Mouse (Mus musculus) fat pad, adult 2 months (tissue): ENCODE data around the gene Dgkh.

Experiments
- DNase-seq: peaks from one replicate; pipeline ENCODE4 v3.0.0-alpha.2; 2011; ENCODE audit warnings: low read depth, low spot score; ENCODE audit errors: extremely low read depth

Gene Dgkh

GRCm38 (mm10) chr14:78539821-78540220, 192.8 kb downstream of the Dgkh start:
- no peak for DNase-seq

DNA sequence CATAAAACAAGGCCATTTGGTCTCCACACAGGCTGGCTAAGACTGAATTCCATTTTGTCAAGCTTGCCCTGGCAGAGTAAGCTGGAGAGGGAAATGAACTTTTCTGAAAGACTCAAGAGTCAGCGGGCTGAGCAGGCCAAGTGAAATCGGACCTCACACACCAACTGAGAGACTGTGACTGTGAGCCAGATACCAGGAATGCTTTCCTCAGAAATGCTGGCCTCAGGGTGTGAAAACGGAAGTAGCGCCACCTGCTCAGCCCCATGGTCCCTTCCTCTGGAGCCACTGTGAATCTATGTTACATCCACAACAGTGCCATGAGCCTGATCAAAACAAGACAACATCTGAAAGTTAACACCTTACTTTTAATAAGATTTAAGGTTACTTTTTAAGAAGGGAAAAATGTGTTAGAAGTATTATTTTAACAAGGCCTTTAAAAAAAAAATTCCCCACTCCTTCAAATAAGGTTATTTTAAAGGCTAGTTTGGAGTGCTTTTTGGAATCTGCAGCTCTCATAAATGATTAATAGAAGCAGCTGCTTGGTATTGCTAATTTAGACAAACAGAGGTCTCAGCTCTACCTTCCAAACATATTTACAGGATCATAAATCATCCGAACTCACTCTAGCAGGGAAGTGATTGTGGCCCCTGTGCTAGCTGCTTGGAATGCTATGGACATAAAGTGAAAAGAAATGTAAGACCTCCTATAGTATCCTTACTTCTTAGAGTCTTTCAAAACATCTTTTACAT, 193.8 kb downstream of the Dgkh start:
- no peak for DNase-seq

GRCm38 (mm10) chr14:78537551-78537950, 195.0 kb downstream of the Dgkh start:
- no peak for DNase-seq

- no peak for DNase-seq
These were observed 196.1 kb downstream of the Dgkh start, which contains the start of gene Akap11 for GRCm38 (mm10) chr14:78536281-78537165. Akap11 (minus strand) TSS chr14:78536808.

DNA sequence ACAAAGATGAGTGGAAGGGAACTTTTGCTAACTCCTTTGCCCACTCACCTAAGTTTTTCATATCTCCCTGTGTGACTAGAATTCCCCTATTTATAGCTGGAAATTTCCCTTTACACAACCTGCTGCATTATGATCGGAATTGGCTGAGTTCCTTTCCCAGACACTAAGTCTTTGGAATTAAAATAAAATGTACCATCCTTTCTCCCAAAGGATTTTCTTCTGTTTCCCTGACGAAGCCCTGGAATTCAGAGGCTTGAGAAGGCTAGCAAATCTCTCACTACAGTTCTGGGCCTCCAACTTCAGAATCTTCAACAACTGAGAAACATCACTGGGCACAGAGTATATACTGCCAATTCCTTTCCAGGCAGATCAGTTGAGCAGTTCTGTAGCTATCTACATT, 197.2 kb downstream of the Dgkh start:
- no peak for DNase-seq

GRCm38 (mm10) chr14:78534651-78535050, 197.9 kb downstream of the Dgkh start:
- no peak for DNase-seq

GRCm38 (mm10) chr14:78533701-78534100, 198.9 kb downstream of the Dgkh start:
- no peak for DNase-seq

DNA sequence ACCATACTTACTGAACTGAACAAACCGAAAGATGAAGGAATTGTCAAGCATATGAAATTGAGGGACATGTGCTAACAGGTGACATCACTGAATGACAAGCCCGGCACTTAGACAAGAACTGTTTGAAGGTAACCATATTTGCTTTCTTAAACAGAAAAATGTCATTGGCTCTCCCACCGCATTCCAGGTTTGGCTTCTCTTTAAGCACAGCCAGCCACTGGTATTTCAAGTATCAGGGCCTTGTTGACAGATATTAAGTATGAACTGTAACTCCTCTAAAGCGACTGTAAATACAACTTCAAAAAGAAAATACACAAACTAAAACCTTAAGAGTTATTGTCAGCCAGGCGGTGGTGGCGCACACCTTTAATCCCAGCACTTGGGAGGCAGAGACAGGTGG, 200.2 kb downstream of the Dgkh start:
- no peak for DNase-seq

DNA sequence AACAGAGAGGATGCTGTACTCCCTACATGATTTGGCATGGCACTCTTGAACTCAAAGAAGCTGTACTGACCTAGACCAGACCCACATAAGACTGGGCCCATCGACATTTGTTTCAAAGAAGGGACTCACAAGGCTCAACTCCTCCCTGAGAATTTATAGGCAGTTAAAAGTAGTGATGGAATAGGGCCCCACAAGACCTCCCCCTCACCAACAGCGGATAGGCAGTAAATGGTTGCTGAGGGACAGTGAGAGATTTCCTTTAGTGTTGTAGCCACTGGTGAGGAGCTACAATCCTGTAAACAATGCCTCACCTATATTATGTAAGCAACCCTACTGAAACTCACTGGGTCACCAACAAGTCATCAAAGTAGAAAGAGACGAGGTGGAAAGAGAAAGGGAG, 202.3 kb downstream of the Dgkh start:
- no peak for DNase-seq

GRCm38 (mm10) chr14:78528461-78529425, 203.8 kb downstream of the Dgkh start:
- DNase-seq = no peak

DNA sequence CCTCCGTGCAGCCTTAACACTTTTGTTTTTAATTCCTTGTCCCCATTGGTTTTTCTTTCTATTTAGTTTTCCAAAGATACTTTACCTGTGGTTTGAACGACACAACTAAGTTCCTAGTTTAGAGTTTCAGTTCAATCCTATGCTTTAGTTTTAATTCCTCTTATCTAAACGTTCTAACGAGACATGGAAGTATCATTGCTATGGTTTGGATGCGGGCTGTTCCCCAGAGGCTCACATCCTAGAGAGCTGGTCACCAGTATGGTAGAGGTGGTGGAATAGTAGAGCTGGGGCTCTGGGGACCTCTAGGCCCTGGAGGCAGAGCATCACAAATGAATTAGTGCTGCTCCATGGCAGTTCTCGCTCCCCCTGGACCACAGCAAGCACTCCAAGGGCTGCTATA, 205.7 kb downstream of the Dgkh start:
- DNase-seq = no peak

GRCm38 (mm10) chr14:78526475-78526874, 206.1 kb downstream of the Dgkh start:
- DNase-seq = no peak

DNA sequence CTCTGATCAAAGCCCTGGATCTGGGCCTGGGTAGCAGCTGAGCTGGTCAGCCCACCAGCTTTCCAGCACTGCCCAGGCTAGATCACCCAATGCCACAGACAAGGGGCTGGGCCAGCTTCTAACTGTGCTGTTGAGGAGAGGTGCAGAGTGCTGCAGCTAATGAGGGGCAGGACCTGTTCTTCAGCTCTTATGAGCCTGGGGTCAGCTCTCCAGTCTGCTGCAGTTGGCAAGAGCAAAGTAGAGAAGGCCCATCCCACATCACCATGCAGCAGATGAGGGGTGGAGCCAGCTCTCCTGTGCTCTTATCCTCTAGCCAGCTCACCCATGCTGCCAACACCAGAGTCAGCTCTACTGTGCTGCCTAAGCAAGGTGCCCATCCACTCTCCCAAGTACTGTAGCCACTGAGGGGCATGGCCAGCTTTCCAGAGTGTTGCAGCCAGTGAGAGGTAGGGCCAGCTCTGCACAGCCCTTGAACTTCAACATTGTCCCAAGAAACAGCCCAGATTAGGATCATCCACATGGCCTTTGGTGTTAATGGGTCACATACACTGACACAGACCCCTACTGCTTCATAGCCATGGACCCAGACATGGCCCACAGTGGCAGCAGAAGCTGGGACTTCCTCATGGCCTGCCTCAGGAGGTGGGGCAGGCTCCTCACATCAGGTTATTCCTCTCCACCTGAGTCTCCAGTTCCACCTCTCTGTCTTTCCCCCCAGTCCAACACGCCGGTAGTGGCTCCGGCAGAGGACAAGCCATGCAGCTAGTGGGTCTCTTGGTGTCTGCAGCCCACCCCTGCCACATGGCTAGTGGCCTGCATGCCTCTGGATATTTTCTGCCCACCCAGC, 206.7 kb downstream of the Dgkh start:
- DNase-seq = no peak

- no peak for DNase-seq
These were observed 207.5 kb downstream of the Dgkh start for GRCm38 (mm10) chr14:78525059-78525458.

GRCm38 (mm10) chr14:78510713-78511112, 221.9 kb downstream of the Dgkh start:
- no peak for DNase-seq

DNA sequence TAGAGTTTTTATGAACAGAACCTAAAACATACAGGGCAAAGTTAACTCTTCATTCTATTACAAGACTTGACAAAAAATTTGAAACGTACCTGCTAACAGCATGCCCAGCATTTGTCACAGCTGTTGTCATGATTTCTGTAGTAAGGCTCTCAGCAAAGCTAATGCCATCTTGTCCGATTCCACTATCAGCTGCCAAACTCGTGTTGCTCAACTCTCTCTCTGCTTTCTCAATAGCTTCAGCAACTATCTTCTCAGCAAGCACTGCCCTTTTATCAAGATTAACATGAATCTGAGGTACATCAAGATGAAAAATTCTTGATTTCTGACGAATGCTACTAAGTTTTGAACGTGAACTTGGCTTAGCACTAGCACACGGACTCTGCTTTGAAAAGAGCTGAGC, 222.8 kb downstream of the Dgkh start:
- DNase-seq = peak; percentile 31
